Mouse (Mus musculus): ENCODE results near the gene Tomm5.
"Not testable (repeated sequence)": the region's sequence is repeated elsewhere in the genome, so short reads cannot be mapped to it uniquely, and the experiment has no call there.

Gene Tomm5

DNA sequence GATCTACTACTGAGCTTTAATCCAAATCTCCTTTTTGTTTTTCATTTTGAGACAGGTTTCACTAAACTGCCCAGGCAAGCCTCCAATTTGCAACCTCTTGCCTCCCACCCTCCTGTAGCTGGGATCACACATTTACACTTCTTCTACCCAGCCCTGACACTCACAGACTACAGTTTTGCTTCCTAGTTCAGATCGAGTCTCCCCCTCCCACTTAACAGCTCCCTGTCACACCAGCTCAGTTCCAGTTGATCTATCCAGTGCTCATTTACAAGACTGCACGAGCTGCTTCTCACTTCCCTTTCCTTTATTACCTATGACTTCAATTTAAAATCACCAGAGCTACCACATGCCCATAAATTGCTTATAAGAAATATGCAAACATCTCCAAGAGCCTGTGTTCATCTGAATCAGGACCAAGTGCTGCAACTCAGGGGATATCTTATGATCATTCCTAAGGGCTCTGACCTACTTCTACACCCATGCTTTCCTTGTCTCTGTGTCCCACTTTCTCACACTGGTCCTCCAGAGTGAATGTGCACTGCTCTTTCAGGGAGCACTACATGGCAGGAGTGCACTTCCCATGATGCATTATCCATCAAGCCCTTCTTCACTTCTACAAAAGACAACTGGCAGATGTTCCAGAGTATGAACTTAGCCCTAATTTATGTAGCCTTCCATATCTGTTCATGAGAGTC lies 41.7 kb downstream of the Tomm5 start:
- no peak for DNase-seq (ENCODE audit: low read depth)

DNA sequence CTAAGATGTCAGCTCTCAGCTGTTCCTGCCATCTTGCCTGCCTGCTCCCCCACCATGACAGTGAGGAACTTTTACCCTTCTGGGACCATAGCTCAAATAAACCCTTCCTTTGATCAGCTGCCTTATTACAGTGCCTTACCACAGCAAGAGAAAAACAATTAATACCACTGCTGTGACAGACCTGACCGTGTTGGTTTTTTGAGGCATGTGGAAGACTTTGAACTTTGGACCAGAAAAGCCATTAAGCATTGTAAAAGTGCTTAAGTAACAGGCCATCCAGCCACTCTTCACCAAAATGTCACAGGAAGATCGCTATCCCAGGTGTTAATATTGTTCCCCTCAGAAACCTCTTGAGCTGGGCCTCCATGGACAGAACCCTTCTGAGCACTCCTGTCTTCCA lies 43.3 kb downstream of the Tomm5 start:
- DNase-seq (ENCODE audit: low read depth): no peak

DNA sequence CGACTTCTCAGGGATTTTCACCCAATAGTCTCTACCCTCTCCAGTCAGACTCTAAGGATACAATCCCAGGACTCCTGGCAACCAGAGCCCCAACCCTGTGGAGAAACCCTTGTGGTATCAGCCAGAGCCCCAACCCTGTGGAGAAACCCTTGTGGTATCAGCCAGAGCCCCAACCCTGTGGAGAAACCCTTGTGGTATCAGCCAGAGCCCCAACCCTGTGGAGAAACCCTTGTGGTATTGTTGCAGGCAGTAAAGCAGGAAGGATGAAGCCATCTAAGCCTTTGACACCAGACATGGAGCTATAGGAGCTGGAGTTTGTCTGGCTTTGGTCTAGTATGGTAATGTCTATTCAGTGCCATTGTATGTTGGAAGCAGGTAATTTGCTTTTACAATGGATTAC lies 44.1 kb downstream of the Tomm5 start:
- DNase-seq (ENCODE audit: low read depth): not testable (repeated sequence)

DNA sequence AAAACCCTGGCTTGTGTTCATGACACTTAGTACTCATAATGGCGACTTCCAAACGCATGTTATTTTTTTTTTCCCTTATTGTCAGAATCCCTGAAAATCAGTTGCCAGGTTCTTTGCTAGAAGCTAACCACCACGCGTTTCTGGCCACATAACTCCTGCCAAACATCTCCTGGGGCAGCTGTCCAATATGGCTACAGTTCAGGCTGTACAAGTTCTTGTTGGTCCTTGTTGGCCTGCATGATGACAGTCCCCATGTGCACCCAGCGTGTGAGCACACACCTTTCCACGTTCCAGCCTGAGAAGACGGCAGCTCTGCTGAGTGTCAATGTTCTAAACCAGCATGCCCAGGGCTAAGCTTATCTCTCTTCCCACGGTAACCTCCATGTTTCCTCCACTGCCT lies 52.5 kb downstream of the Tomm5 start:
- no peak for DNase-seq (ENCODE audit: low read depth)
